Mouse (Mus musculus) ES-E14 (cell line): ENCODE measurements around the gene Mettl1.

Experiments
- CHD2 ChIP-seq: IDR thresholded peaks from 2 replicates; pipeline ENCODE4 v1.6.1; 2014; ENCODE audit warnings: mild to moderate bottlenecking, low read depth, low read length, inconsistent platforms
- MAFK ChIP-seq: IDR thresholded peaks from 2 replicates; pipeline ENCODE4 v1.6.1; 2014; ENCODE audit warnings: mild to moderate bottlenecking, low read depth, low read length, inconsistent platforms; ENCODE audit not compliant: insufficient read depth

- TF ChIP-seq MAFK (no peak), CHD2 (no peak)
Measured at GRCm38 (mm10) chr10:127003806-127004205, 37.4 kb upstream of the Mettl1 start.
